Mouse (Mus musculus): ENCODE data around the gene Cebpa.

- TF ChIP-seq CTCF (conservative IDR thresholded peaks at IDR 0.05; ENCODE audit: low read length) (no peak), POU5F1 (IDR thresholded peaks at IDR 0.05; ENCODE audit: borderline replicate concordance, low read length) (no peak)
These were observed 23.4 kb downstream of the Cebpa start for GRCm38 (mm10) chr7:35142522-35142921.

Measured in E14TG2a.4 (cell line).